Mouse (Mus musculus): ENCODE measurements around the gene Shisa6.

DNA sequence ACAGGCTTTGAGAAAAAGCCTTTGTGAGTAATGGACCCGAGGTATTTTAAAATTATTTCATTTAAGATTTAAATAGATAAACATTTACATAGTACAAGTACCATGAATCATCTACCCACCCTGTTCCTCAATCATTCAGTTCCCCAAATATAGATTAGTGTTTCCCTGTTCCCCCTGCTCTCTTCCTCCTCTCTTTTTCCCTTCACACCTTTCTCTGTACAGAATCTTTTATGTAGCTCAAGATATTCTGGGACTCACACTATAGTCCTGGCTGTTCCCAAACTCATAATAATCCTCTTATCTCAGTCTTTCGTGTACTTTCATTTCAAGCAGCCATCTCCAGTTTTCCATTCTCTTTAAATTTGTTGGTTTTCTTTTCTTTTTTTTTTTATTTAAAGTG lies 361.7 kb downstream of the Shisa6 start:
- TF ChIP-seq CTCF (IDR thresholded peaks at IDR 0.05; ENCODE audit: control insufficient read depth, insufficient read depth, insufficient replicate concordance, low read depth, low read length) (no peak), POLR2A (IDR thresholded peaks at IDR 0.05; ENCODE audit: control insufficient read depth, low read depth, low read length) (no peak)

All from testis, adult 2 months (tissue).